In the genomic region with DNA sequence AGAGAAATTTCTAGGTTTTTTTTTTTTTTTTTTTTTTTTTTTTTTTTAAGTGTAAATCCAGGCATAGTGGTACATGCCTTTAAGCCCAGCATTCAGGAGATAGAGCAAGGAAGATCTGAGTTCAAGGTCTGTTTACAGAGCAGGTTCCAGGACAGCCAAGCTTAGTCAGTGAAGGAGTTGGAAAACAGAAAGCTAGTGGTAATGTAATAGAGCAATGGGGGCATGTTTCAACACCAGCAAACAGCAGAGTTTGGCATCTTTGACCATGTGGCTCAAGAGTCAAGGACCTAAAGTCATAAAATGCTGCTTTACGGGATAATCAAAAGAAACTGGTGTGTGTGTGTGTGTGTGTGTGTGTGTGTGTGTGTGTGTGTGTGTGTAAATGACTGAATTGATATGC, we compare ENCODE assay signal across 16 mouse cellular contexts.
DNase-seq lines count a peak whose midpoint lies in the region; TF ChIP-seq lines count a peak whose summit lies in the region.
"Had no signal": no experiment of that assay in that cellular context is flagged by ENCODE, and none has a peak within 500 bp of the region (broad histone marks: within the 10 kb centered on the region; RNA-seq: fewer than 3 reads in every experiment).

No protein-coding gene starts in this region.

- no peaks in the 10 kb centered on the region for H3K79me2 ChIP-seq in liver, adult 2 months (ENCODE audit: control insufficient read depth, insufficient read depth, low read length)

- TF ChIP-seq CTCF in liver, adult 2 months (IDR thresholded peaks at IDR 0.05; ENCODE audit: low read depth, low read length): no peak

- no peaks in the 10 kb centered on the region for H3K36me3 ChIP-seq in liver, adult 2 months (ENCODE audit: control insufficient read depth, insufficient read depth, low read length)
- H3K36me3 ChIP-seq: G1E had no signal

- H3K4me3 ChIP-seq in liver, adult 2 months (ENCODE audit: insufficient read depth, low read depth, low read length): no peak overlapping the region

- DNase-seq in liver, adult 2 months (ENCODE audit: extremely low read depth, low read depth, low spot score): peak; percentile 97
- DNase-seq in liver: no peak
- DNase-seq: adrenal gland, adult 2 months; adrenal gland, adult 8-10 months; adrenal gland, postnatal 10 days; adrenal gland, postnatal 14 days; adrenal gland, postnatal 25 days; adrenal gland, postnatal 36 days; B cell, adult 2 months; cerebellum, adult 11 months; cerebellum, adult 11-12 months; cerebellum, adult 18-20 months; cerebellum, adult 2 months had no signal

- WGBS in liver, adult 2 months: 22% methylated on average over 1 of the region's 1 CpGs

- H3K4me1 ChIP-seq in liver, adult 2 months (ENCODE audit: control insufficient read depth, insufficient read depth, low read length): peaks cover 5% of the 10 kb centered on the region

- no peak for TF ChIP-seq POLR2A in liver, adult 2 months (IDR thresholded peaks at IDR 0.05; ENCODE audit: extremely low read depth, insufficient read depth, low read length)

- no peaks in the 10 kb centered on the region for H3K27me3 ChIP-seq in liver, adult 2 months (ENCODE audit: control insufficient read depth, insufficient read depth, low read length)
- H3K27me3 ChIP-seq: CH12.LX, Patski had no signal

- no peak overlapping the region for H3K9ac ChIP-seq in liver, adult 2 months (ENCODE audit: low read depth, low read length)

- H3K27ac ChIP-seq in liver, adult 2 months (replicated peaks; ENCODE audit: insufficient read depth, low read depth, low read length): no peak overlapping the region
